Mouse (Mus musculus) forebrain, embryonic 10.5 days (tissue): ENCODE data around the gene Zfp983. TPM values are rescaled to one million over a fixed set of nuclear protein-coding genes. Genes with fewer than 3 reads are reported as not detected.
"Not testable (repeated sequence)": the region's sequence is repeated elsewhere in the genome, so short reads cannot be mapped to it uniquely, and the experiment has no call there.

Source experiments
- DNase-seq: peaks from one replicate; pipeline ENCODE4 v3.0.0-alpha.2; 2017; ENCODE audit warnings: low spot score; ENCODE audit errors: extremely low spot score
- H3K27ac ChIP-seq: fragments of 300-500 bp; sonication (generic); 2 replicates; pipeline ENCODE4 v1.5.1; 2016; ENCODE audit warnings: mild to moderate bottlenecking
- H3K27me3 ChIP-seq: fragments of 300-500 bp; sonication (generic); 2 replicates; pipeline ENCODE4 v1.6.1; 2016; ENCODE audit warnings: mild to moderate bottlenecking; ENCODE audit not compliant: poor library complexity, severe bottlenecking
- H3K36me3 ChIP-seq: fragments of 300-500 bp; sonication (generic); replicated peaks from 2 replicates; pipeline ENCODE4 v1.6.1; 2016; ENCODE audit warnings: mild to moderate bottlenecking, moderate library complexity
- H3K4me1 ChIP-seq: fragments of 300-500 bp; sonication (generic); 2 replicates; pipeline ENCODE4 v1.6.1; 2016
- H3K4me3 ChIP-seq: fragments of 300-500 bp; sonication (generic); 2 replicates; pipeline ENCODE4 v1.5.1; 2016; ENCODE audit warnings: mild to moderate bottlenecking, moderate library complexity
- H3K9me3 ChIP-seq: fragments of 300-500 bp; sonication (generic); 2 replicates; pipeline ENCODE4 v1.6.1; 2016; ENCODE audit warnings: mild to moderate bottlenecking, moderate library complexity
- WGBS: fragments of 180-500 bp; shearing (Covaris S2); methylation state at CpG from one replicate; pipeline ENCODE4 v1.1.7; 2016; 5-methylcytosine and 5-hydroxymethylcytosine counted together
- polyA plus RNA-seq: library from polyadenylated mRNA; unstranded; fragments of >200 nt; fragmentation: Nextera tagmentation; extraction: Ambion mirVana; gene quantifications from 2 replicates; pipeline ENCODE4 v1.2.1, GENCODE M21; 2016

Gene Zfp983
- 4.1 and 5.9 TPM in 2 replicates for polyA plus RNA-seq

DNA sequence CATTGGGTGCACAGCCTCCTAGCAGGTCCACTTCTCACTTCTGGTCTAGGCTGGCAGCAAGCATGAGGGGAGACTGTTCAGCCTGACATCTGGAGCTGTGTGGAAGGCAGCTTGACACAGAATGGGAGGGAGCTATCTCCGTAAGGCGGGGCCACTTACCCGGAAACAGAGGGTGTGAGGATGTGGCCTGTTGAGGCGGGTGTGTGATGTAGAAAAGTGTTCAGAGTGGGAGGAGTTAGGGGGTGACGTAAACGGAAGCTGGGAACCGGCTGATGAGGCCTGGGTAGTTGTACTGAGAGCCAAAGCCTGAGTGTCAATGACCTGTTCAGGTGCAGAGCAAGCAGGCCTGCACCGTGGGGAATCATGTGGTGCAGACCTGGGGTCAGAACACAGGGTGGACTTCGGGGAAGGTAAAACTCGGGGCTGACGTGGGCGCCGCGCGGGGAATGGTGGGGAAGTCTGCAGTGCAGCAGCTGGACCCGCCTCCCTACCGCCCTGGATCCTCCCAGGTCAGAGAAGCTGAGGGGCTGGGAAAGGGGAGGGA, at the start of gene Zfp983:
Gene Zfp983 (plus strand): TSS at position 261 of the 544 bp plus-strand sequence.
- not testable (repeated sequence) for H3K4me1 ChIP-seq, H3K9me3 ChIP-seq, H3K36me3 ChIP-seq, H3K27me3 ChIP-seq
- DNase-seq, result peak; percentile 80
- Histone ChIP-seq H3K27ac (peak within 1 kb of the TSS; percentile 81), H3K4me3 (peak within 1 kb of the TSS; percentile 55)
- WGBS, result under 1% methylated on average over 17 of the region's 17 CpGs

DNA sequence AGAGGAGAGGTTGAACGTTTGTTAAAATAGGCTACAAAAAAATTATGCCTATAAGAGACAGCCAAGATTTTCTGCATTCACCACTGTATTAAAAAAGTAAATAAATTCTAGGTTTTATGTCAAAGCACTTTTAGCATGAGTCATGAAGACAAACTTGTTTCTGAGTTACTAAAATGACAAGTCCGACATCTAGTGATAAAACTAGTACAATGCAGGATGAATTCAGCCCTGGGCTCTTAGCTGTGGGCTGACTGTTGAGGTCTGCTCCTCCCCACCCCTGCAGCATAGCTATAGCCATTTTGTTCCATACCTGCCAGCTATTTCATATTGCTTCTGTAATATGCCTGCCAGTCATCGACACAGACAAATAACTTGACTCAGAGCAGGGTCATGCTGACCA, 34.1 kb upstream of the Zfp983 start:
- H3K27ac ChIP-seq, result no peak overlapping the region
- H3K36me3 ChIP-seq, result no peaks in the 10 kb centered on the region
- WGBS, result 84% methylated on average over 3 of the region's 3 CpGs
- H3K4me1 ChIP-seq, result no peaks in the 10 kb centered on the region
- DNase-seq, result no peak
- H3K27me3 ChIP-seq, result no peaks in the 10 kb centered on the region
- H3K4me3 ChIP-seq, result no peak overlapping the region
- H3K9me3 ChIP-seq, result peaks cover 5% of the 10 kb centered on the region; the same call in 1 of the 2 replicates

DNA sequence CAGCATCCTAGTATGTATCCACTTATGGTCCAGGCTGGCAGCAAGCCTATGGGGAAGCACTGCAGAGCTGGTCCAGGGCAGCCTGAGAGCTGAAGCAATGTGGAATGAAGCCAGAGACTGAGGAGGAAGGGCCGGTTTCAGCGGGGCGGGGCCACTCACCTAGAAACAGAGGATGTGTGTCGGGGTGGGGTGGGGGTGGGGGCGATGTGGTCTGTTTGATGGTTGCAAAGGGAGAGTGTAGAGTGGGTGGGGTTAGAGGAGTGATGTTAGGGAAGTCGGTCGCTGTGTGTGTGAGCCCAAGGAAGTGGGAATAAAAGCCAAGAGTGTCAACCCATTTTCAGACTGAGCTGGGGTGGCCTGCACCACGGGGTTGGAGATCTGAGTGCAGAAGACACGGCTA, 33.1 kb upstream of the Zfp983 start:
- WGBS, result 16% methylated on average over 9 of the region's 9 CpGs

DNA sequence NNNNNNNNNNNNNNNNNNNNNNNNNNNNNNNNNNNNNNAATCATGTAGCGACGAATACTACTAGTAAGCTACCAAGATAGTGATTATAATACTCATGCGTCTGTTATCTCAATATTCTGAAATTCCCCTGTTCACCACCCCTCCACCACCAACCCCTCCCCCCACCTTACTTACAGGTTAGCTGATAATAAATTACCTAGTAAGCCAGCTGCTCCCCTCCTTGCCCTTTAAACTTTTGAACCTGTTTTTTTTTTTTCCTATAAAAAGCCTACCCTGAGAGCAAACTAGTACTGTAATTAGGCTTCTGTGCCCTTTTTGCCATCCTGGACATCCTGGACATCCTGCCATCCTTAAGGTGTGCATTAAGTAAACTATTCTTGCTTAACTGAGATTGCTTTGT, 26.8 kb upstream of the Zfp983 start:
- Histone ChIP-seq H3K36me3 (no peaks in the 10 kb centered on the region), H3K4me1 (no peaks in the 10 kb centered on the region), H3K27ac (no peak overlapping the region), H3K4me3 (no peak overlapping the region), H3K27me3 (no peaks in the 10 kb centered on the region), H3K9me3 (no peaks in the 10 kb centered on the region)
- WGBS, result 0% methylated on average over 1 of the region's 3 CpGs
- no peak for DNase-seq

More for the DNA sequence above, 33.1 kb upstream of the Zfp983 start:
- Histone ChIP-seq H3K9me3 (peaks cover 5% of the 10 kb centered on the region; the same call in 1 of the 2 replicates), H3K4me1 (no peaks in the 10 kb centered on the region), H3K4me3 (no peak overlapping the region), H3K36me3 (no peaks in the 10 kb centered on the region), H3K27me3 (no peaks in the 10 kb centered on the region), H3K27ac (no peak overlapping the region)
- DNase-seq, result no peak

DNA sequence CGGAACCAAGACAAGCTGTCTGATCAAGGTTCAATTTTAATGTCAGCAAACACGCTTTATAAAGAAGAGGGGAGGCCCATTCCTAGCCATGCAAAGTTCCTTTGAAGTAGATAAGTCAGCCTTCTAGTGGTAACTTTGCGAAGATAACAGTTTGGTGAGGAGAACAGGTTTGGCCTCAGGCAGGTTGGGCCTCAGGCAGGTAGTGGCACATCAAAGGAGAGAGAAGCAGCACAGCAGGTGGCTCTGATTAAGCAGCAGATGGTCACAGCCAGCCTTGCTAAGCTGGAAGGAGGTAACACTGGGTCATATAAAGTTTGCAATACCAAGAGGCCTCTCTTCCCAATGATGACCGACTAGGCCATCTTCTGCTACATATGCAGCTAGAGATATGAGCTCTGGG, 14.7 kb upstream of the Zfp983 start:
- not testable (repeated sequence) for H3K27ac ChIP-seq, H3K36me3 ChIP-seq, H3K4me3 ChIP-seq, H3K27me3 ChIP-seq, H3K4me1 ChIP-seq, DNase-seq
- WGBS, result 64% methylated on average over 4 of the region's 4 CpGs
- peaks cover 19% of the 10 kb centered on the region for H3K9me3 ChIP-seq

DNA sequence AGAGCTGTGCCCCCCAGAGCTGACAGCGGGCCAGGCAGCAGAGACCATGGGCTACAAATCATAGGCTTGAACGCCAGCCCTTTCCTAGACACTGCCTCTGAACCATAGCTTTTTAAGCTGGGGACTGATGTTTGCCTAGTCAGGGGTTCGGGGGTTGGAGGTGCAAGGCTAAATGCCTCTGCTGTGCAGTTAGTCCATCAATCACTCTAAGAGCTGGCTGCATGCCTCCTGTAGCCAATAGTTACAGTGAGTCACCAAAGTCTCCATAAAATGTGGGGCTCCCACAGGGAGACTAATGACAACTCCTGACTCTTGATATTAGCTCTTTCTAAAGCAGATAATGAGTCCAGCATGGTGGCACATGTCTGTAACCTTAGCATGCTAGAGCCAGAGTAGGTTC, 1.6 kb upstream of the Zfp983 start:
- no peak overlapping the region for H3K27ac ChIP-seq
- no peak overlapping the region for H3K4me3 ChIP-seq
- peaks cover 3% of the 10 kb centered on the region; the same call in 1 of the 2 replicates for H3K4me1 ChIP-seq
- WGBS, result 83% methylated on average over 3 of the region's 3 CpGs
- H3K27me3 ChIP-seq, result no peaks in the 10 kb centered on the region
- peaks cover 4% of the 10 kb centered on the region; the same call in 1 of the 2 replicates for H3K9me3 ChIP-seq
- DNase-seq, result no peak
- no peaks in the 10 kb centered on the region for H3K36me3 ChIP-seq

DNA sequence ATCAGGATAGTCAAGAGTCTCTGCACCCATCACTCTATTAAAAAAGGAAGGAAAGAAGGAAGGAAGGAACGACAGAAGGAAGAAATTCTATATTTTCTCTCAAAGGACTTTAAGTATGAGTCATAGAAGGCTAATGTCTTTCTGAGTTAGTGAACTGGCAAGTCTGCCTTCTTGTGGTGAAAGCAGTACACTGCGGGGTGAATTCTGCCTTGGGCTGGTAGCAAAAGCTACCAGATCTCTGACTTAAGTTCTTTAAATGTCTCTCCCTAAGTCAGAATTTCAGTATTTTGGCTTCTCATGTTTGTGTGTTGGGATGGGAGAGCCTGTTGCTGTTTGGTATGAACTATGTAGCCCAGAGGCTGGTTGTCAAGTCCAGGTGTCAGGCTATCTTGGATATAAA, 488 bp upstream of the Zfp983 start:
- Histone ChIP-seq H3K27me3 (no peaks in the 10 kb centered on the region), H3K4me3 (peak overlapping the region; percentile 55), H3K9me3 (peaks cover 4% of the 10 kb centered on the region; the same call in 1 of the 2 replicates), H3K36me3 (no peaks in the 10 kb centered on the region), H3K27ac (peak overlapping the region; percentile 81), H3K4me1 (peaks cover 3% of the 10 kb centered on the region; the same call in 1 of the 2 replicates)
- no peak for DNase-seq
- WGBS, result 31% methylated on average over 2 of the region's 2 CpGs

DNA sequence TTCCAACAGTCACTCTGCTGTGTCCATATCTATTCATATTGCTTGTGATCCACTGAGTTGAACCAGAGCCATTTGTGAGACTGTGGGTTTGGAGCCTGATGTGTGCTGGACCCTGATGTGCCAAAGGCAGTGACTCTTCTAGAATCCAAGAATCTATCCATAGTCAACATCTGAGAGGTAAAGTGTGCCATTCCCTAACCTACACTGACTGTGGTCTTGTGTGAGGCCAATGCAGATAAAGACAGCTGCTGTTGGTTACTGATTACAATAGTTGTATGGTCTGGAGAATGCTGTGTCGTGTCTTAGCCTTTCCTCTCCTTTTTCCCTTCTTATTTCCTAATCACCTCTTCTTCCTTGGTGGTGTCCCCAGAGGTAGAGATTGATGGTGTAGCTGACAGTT, 28.4 kb downstream of the Zfp983 start:
- DNase-seq, H3K4me1 ChIP-seq, H3K36me3 ChIP-seq, H3K9me3 ChIP-seq, H3K27ac ChIP-seq, H3K27me3 ChIP-seq, H3K4me3 ChIP-seq: not testable (repeated sequence)
- WGBS, result 32% methylated on average over 1 of the region's 1 CpGs

DNA sequence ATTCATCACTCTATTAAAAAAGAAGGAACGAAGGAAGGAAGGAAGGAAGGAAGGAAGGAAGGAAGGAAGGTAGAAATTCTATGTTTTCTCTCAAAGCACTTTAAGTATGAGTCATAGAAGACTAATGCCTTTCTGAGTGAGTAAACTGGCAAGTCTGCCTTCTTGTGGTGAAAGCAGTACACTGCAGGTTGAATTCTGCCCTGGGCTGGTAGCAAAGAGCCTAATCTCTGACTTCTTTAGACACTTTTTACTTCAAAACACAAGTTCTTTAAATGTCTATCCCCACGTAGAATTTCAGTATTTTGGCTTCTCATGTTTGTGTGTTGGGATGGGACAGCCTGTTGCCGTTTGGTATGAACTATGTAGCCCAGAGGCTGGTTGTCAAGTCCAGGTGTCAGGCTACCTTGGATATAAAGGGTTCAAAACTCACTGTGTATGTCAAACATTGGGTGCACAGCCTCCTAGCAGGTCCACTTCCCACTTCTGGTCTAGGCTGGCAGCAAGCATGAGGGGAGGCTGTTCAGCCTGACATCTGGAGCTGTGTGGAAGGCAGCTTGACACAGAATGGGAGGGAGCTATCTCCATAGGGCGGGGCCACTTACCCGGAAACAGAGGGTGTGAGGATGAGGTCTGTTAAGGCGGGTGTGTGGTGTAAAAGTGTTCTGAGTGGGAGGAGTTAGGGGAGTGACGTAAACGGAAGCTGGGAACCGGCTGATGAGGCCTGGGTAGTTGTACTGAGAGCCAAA, 29.0 kb downstream of the Zfp983 start:
- peaks cover under 1% of the 10 kb centered on the region; the same call in 1 of the 2 replicates for H3K36me3 ChIP-seq
- H3K27me3 ChIP-seq, result no peaks in the 10 kb centered on the region
- H3K9me3 ChIP-seq, result no peaks in the 10 kb centered on the region
- H3K27ac ChIP-seq, result peak overlapping the region; percentile 77
- peaks cover 8% of the 10 kb centered on the region; the same call in 1 of the 2 replicates for H3K4me1 ChIP-seq
- peak; percentile 81 for DNase-seq
- 5% methylated on average over 9 of the region's 9 CpGs for WGBS
- peak overlapping the region; percentile 53 for H3K4me3 ChIP-seq

DNA sequence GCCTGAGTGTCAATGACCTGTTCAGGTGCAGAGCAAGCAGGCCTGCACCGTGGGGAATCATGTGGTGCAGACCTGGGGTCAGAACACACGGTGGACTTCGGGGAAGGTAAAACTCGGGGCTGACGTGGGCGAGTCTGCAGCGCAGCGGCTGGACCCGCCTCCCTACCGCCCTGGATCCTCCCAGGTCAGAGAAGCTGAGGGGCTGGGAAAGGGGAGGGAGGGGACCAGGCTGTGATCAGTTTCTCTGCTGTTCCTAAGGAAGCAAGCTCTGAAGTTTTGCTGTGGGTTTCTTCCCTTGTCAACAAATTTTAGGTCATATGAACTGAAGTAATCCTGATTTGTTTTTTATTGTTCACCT, 29.6 kb downstream of the Zfp983 start:
- not testable (repeated sequence) for H3K4me1 ChIP-seq, H3K36me3 ChIP-seq, H3K27me3 ChIP-seq, DNase-seq, H3K9me3 ChIP-seq
- Histone ChIP-seq H3K4me3 (peak overlapping the region; percentile 53), H3K27ac (peak overlapping the region; percentile 77)
- WGBS, result 0% methylated on average over 10 of the region's 10 CpGs

DNA sequence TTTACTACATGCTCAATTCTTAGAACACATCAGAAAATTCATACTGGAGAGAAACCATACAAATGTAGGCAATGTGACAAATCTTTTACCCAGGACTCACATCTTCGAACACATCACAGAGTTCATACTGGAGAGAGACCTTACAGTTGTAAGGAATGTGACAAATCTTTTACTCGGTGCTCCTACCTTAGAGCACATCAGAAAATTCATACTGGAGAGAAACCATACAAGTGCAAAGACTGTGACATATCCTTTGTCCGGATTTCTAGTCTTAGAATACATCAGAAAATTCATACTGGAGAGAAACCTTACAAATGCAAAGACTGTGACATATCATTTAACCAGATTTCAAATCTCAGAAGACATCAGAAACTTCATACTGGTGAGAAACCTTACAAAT, 41.1 kb downstream of the Zfp983 start, which contains the start of gene Gm10226:
Gene Gm10226 (plus strand): TSS at position 301 of the 400 bp plus-strand sequence.
- H3K36me3 ChIP-seq, result peaks cover 53% of the 10 kb centered on the region
- 86% methylated on average over 3 of the region's 3 CpGs for whole genome bisulfite sequencing
- H3K4me3 ChIP-seq, result no peak within 1 kb of the TSS
- H3K4me1 ChIP-seq, result no peaks in the 10 kb centered on the region
- no peaks in the 10 kb centered on the region for H3K27me3 ChIP-seq
- no peak within 1 kb of the TSS for H3K27ac ChIP-seq
- no peaks in the 10 kb centered on the region for H3K9me3 ChIP-seq
- no peak for DNase-seq

DNA sequence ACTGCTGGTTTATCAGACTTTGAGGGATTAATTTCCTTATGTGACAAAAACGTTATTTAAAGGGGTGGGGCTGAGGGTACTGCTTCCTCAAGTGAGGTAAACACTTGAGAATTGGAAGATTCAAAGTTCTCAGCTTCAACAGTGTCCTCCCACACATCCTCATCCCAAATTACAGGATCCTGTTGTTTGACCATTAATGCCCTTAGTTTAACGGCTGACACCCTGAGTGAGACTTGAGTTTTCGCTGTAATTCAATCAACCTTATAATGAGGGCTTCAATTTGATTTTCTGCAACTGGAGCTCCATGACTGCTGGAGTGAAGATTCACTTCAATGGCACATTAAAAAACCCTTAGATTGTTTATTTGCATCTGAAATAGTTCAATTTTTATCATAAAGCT, 42.9 kb downstream of the Zfp983 start:
- DNase-seq, result no peak
- WGBS, result 81% methylated on average over 3 of the region's 3 CpGs
- peaks cover 46% of the 10 kb centered on the region for H3K36me3 ChIP-seq

DNA sequence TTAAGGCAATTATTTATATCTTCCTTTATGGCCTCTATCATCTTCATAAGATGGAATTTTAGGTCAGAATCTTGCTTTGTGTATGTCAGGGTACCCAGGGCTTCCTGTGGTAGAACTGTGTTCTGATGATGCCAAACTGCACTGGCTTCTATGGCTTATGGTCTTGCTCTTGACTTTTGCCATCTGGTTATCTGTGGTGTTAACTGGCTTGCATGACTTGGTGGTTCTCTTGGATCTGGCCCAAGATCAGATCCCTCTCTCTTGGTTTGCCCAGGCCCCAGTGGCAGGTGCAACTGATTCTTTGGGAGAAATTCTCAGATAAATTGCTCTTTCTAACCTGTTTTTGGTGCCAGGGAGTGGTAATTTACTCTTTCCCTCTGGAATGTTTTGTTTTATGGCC, 45.6 kb downstream of the Zfp983 start:
- no peaks in the 10 kb centered on the region for H3K9me3 ChIP-seq
- peaks cover 21% of the 10 kb centered on the region for H3K36me3 ChIP-seq
- H3K27me3 ChIP-seq, result no peaks in the 10 kb centered on the region
- H3K27ac ChIP-seq, result no peak overlapping the region
- H3K4me1 ChIP-seq, result no peaks in the 10 kb centered on the region
- DNase-seq, result no peak
- H3K4me3 ChIP-seq, result no peak overlapping the region

More for the DNA sequence above, 42.9 kb downstream of the Zfp983 start:
- Histone ChIP-seq H3K27me3 (no peaks in the 10 kb centered on the region), H3K4me1 (no peaks in the 10 kb centered on the region), H3K4me3 (no peak overlapping the region), H3K9me3 (no peaks in the 10 kb centered on the region), H3K27ac (no peak overlapping the region)
